Mouse (Mus musculus) heart, postnatal 0 days (tissue): Measurements from ENCODE around the gene Ndnf. TPM values are rescaled to one million over a fixed set of nuclear protein-coding genes. Genes with fewer than 3 reads are reported as not detected.

Experiments
- ATAC-seq: fragments of 200-750 bp; cut with Nextera tagmentation; 2 replicates; pipeline ENCODE4 v1.8.0; 2017; ENCODE audit warnings: low read depth, moderate number of reproducible peaks, moderate library complexity; ENCODE audit not compliant: insufficient read depth
- DNase-seq: peaks from one replicate; pipeline ENCODE4 v3.0.0-alpha.2; 2016; ENCODE audit warnings: low spot score
- H3K27ac ChIP-seq: fragments of 300-500 bp; sonication (generic); 2 replicates; pipeline ENCODE4 v1.5.1; 2014; ENCODE audit warnings: low read depth, mild to moderate bottlenecking
- H3K27me3 ChIP-seq: fragments of 300-500 bp; sonication (generic); 2 replicates; pipeline ENCODE4 v1.6.1; 2014; ENCODE audit warnings: low read length, mixed read lengths; ENCODE audit not compliant: control insufficient read depth, insufficient read depth
- H3K36me3 ChIP-seq: fragments of 300-500 bp; sonication (generic); replicated peaks from 2 replicates; pipeline ENCODE4 v1.6.1; 2014; ENCODE audit warnings: low read length, mixed read lengths; ENCODE audit not compliant: control insufficient read depth, insufficient read depth
- H3K4me1 ChIP-seq: fragments of 300-500 bp; sonication (generic); 2 replicates; pipeline ENCODE4 v1.6.1; 2014; ENCODE audit warnings: antibody characterized with exemption; ENCODE audit not compliant: control insufficient read depth, insufficient read depth
- H3K4me2 ChIP-seq: fragments of 300-500 bp; sonication (generic); 2 replicates; pipeline ENCODE4 v1.6.1; 2014; ENCODE audit warnings: low read depth, mild to moderate bottlenecking, low read length, moderate library complexity
- H3K4me3 ChIP-seq: fragments of 300-500 bp; sonication (generic); 2 replicates; pipeline ENCODE4 v1.5.1; 2014; ENCODE audit warnings: low read depth, low read length
- H3K9ac ChIP-seq: fragments of 300-500 bp; sonication (generic); replicated peaks from 2 replicates; pipeline ENCODE4 v1.6.1; 2014; ENCODE audit warnings: low read depth, low read length, mixed read lengths
- H3K9me3 ChIP-seq: fragments of 300-500 bp; sonication (generic); replicated peaks from 2 replicates; pipeline ENCODE4 v1.6.1; 2016; ENCODE audit warnings: low read length; ENCODE audit not compliant: control insufficient read depth
- CTCF ChIP-seq: IDR thresholded peaks from 2 replicates; pipeline ENCODE4 v1.5.1; 2016; ENCODE audit warnings: antibody characterized with exemption, control low read depth, low read depth
- EP300 ChIP-seq: IDR thresholded peaks from 2 replicates; pipeline ENCODE4 v1.6.1; 2016; ENCODE audit warnings: antibody characterized with exemption, low read depth
- WGBS: fragments of 180-500 bp; shearing (Covaris S2); extraction: QIAGEN DNeasy Blood & Tissue Kit; methylation state at CpG from one replicate; pipeline ENCODE4 v1.1.7; 2014; 5-methylcytosine and 5-hydroxymethylcytosine counted together
- polyA plus RNA-seq: library from polyadenylated mRNA; unstranded; fragments of >200 nt; fragmentation: Nextera tagmentation; extraction: Ambion mirVana; gene quantifications from 2 replicates; pipeline ENCODE4 v1.2.1, GENCODE M21; 2015
- total RNA-seq: library from RNA; depleted of rRNA; stranded (reverse); fragments of >200 nt; gene quantifications from 2 replicates; pipeline ENCODE4 v1.2.3, GENCODE M21; 2014; ENCODE audit warnings: low replicate concordance

Gene Ndnf
- total and polyA plus RNA-seq, 2 experiments from 2014 or later = 2.3 to 4.2 TPM

DNA sequence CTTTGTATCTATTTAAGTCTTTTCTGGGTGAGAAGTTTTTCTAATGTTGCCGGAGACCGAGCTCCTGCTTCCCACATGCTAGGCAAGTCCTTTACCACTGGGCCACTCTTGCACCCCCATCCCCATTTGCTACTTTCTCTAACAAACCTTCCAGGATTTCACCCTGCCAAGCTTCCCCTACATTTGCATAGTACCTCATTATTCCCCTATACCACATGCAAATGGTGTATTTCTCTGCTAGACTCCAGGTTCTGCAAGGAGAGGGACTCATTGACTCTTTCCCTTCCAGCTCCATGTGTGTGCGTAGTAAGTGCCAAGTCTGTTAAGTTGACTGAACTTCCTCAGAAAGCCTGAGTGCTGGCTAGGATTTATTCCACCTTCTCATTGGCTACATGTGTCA is 5.1 kb upstream of the Ndnf start:
- Histone ChIP-seq H3K27me3 (no peaks in the 10 kb centered on the region), H3K4me1 (0 out of 2 replicates have a peak, but pooled peaks cover 11% of the 10 kb centered on the region), H3K4me3 (no peak overlapping the region), H3K27ac (no peak overlapping the region), H3K9me3 (no peaks in the 10 kb centered on the region), H3K4me2 (no peak overlapping the region), H3K36me3 (no peaks in the 10 kb centered on the region), H3K9ac (no peak overlapping the region)
- 91% methylated on average over 3 of the region's 3 CpGs for WGBS
- TF ChIP-seq CTCF = no peak
- no peak for DNase-seq
- no peak for ATAC-seq

DNA sequence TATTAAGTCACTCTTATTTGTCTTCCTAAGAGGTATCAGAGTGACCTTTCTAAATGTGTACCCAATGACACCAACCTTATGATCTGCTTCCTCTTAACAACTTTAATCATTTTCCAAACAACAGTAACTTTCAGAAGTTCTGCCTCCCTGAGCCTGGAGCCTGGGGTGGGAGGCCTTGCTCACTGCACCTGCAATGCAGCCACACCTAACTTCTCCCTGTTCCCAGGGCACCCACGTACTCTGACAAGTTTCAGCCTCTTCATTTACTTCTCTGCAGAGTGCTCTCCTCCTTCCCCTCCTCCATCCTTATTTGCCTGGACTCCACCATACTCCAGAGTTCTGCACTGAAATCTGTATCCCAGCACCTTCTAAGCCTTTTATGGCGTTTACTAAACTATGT is 1.4 kb upstream of the Ndnf start:
- DNase-seq = no peak
- WGBS = 74% methylated on average over 2 of the region's 2 CpGs
- TF ChIP-seq EP300 (no peak), CTCF (no peak)
- H3K36me3 ChIP-seq = no peaks in the 10 kb centered on the region
- H3K4me3 ChIP-seq = no peak overlapping the region
- H3K9me3 ChIP-seq = no peaks in the 10 kb centered on the region
- H3K4me1 ChIP-seq = no peaks in the 10 kb centered on the region
- no peak overlapping the region for H3K4me2 ChIP-seq
- no peak for ATAC-seq
- H3K27ac ChIP-seq = no peak overlapping the region
- no peak overlapping the region for H3K9ac ChIP-seq
- 0 out of 2 replicates have a peak, but pooled peaks cover 7% of the 10 kb centered on the region for H3K27me3 ChIP-seq

DNA sequence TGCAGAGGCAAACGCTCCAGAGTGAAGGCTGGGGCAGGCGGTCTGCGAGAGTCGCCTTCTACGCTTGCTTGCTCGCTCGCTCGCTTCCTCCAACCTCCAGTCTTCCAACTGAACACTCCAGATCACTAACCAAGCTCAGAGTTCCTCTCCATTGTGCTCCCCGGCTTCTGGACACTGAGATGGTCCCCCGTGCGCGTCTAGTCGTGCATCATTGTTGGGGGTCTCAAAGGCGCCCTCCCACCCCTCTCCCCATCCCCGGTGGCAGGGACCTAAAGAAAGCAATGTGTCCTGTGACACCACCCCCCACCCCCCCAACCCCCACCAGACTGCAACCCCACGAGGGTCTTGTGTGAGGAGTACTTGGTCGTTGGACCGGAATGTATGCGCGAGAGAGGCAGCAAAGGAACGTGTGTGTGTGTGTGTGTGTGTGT is 394 bp upstream of the Ndnf start:
- H3K4me3 ChIP-seq = peak overlapping the region; percentile 61
- no peak for TF ChIP-seq CTCF
- TF ChIP-seq EP300 = no peak
- 0 out of 2 replicates have a peak, but pooled peaks cover 7% of the 10 kb centered on the region for H3K27me3 ChIP-seq
- H3K9ac ChIP-seq = peak overlapping the region; percentile 49
- H3K9me3 ChIP-seq = no peaks in the 10 kb centered on the region
- 11% methylated on average over 21 of the region's 21 CpGs for WGBS
- H3K36me3 ChIP-seq = no peaks in the 10 kb centered on the region
- ATAC-seq (no peak), DNase-seq (no peak)
- H3K4me2 ChIP-seq = peak overlapping the region; percentile 96
- no peaks in the 10 kb centered on the region for H3K4me1 ChIP-seq
- H3K27ac ChIP-seq = no peak overlapping the region

DNA sequence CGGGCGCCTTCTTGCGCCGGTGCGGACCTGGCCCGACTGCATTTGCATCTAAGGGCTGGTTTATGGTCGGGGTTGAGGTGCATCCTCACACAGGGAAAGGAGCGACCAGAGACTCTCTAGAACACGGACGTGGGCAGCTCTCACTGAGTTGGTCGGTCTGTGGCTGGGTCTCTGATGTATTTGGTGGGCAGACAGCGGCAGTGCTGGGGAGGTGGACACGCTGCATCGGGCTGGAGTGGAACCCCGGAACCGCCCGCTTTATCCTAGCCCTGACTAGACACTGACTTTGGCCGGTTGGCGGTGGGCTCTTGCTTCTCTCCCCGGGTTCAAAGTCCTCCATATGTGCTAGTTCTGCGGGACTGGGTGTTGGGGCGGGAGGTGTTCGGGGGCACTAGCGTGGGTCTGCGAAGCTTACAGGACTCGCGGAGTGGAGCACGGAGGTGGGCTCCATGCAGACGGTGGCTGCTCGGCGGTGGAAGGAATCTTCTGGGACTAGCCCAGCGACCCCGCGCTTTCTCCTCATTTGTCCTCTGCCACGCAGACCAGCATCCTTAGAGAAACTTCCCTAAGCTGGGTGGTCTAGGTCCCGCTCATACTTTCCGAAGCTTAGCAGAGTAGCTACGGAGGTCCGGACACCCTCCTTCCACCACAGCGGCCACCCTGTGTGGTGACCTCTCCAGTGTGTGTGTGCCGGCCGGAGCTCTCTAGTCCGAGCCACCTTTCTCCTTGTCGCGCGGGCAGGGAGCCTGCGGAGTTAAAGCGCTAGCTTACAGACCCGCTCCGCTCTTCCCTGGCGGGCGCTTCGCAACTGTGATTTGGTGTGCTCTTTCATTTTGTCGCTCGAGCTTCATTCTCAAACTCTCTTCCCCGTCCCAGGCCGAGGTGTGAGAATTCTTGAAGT is 991 bp downstream of the Ndnf start:
- Histone ChIP-seq H3K4me3 (peak overlapping the region; percentile 61), H3K9me3 (no peaks in the 10 kb centered on the region), H3K36me3 (no peaks in the 10 kb centered on the region), H3K4me2 (peak overlapping the region; percentile 96), H3K9ac (peak overlapping the region; percentile 49), H3K4me1 (no peaks in the 10 kb centered on the region), H3K27me3 (0 out of 2 replicates have a peak, but pooled peaks cover 7% of the 10 kb centered on the region), H3K27ac (no peak overlapping the region)
- TF ChIP-seq CTCF = no peak
- no peak for TF ChIP-seq EP300
- 1% methylated on average over 57 of the region's 57 CpGs for WGBS
- 0 out of 2 replicates have a peak, but pooled peaks have one; percentile 37 for ATAC-seq
- DNase-seq = peak; percentile 62

DNA sequence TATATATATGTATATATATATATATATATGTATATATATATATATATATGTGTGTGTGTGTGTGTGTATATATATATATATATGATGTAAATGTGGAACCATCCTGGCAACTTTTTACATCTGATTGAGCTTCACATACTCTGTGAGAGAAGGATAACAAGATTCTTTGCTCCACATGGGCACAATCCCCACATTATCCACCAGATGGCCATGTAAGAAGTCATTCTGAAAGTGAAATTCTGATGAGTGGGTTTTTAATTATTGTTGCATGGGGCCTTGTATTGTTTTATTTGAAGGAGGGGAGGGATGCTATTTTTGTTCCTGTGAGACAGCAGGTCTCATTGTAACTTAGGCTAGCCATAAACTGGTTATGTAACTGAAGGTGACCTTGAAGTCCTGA is 22.5 kb downstream of the Ndnf start:
- Histone ChIP-seq H3K27ac (no peak overlapping the region), H3K4me3 (no peak overlapping the region), H3K36me3 (no peaks in the 10 kb centered on the region), H3K9ac (no peak overlapping the region), H3K4me1 (no peaks in the 10 kb centered on the region), H3K9me3 (no peaks in the 10 kb centered on the region), H3K27me3 (no peaks in the 10 kb centered on the region), H3K4me2 (no peak overlapping the region)
- DNase-seq = peak; percentile 11
- no peak for ATAC-seq
- TF ChIP-seq EP300 = no peak
- TF ChIP-seq CTCF = peak; percentile 55

DNA sequence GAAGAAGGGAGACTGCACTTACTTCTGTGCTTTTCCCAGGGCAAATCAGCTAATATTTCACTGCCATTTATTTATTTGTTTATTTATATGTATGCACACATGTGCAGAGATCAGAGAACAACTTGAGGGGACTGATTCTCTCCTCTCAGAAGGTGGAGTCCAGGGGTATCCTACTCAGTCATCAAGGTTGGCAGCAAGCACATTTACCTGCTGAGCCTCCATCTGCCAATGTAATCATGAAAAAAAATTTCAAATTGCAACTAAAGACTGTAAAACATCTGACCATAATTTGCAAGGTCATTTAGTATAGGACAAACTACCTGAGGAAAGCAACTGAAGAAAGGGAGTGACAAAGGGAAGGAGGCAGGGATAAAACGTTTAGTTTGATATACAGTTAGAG is 49.3 kb downstream of the Ndnf start:
- Histone ChIP-seq H3K4me2 (no peak overlapping the region), H3K9ac (no peak overlapping the region), H3K4me1 (no peaks in the 10 kb centered on the region), H3K27me3 (no peaks in the 10 kb centered on the region), H3K36me3 (no peaks in the 10 kb centered on the region), H3K27ac (no peak overlapping the region), H3K9me3 (no peaks in the 10 kb centered on the region), H3K4me3 (no peak overlapping the region)
- DNase-seq (no peak), ATAC-seq (no peak)
- TF ChIP-seq CTCF (no peak), EP300 (no peak)
- 57% methylated on average over 1 of the region's 1 CpGs for WGBS
